Mouse (Mus musculus) heart, embryonic 16.5 days (tissue): ENCODE data around the gene Herc2. TPM values are rescaled to one million over a fixed set of nuclear protein-coding genes. Genes with fewer than 3 reads are reported as not detected.

Source experiments
- ATAC-seq: fragments of 200-750 bp; cut with Nextera tagmentation; replicated peaks from 2 replicates; pipeline ENCODE4 v1.8.0; 2017; ENCODE audit warnings: moderate number of reproducible peaks; ENCODE audit not compliant: insufficient read depth, low FRiP score; ENCODE audit errors: extremely low read depth
- H3K27ac ChIP-seq: fragments of 300-500 bp; sonication (generic); 2 replicates; pipeline ENCODE4 v1.5.1; 2014; ENCODE audit warnings: mild to moderate bottlenecking, low read length, control low read depth, moderate library complexity
- H3K27me3 ChIP-seq: fragments of 300-500 bp; sonication (generic); 2 replicates; pipeline ENCODE4 v1.6.1; 2014; ENCODE audit warnings: low read length, mixed read lengths; ENCODE audit not compliant: control insufficient read depth, insufficient read depth
- H3K36me3 ChIP-seq: fragments of 300-500 bp; sonication (generic); 2 replicates; pipeline ENCODE4 v1.6.1; 2014; ENCODE audit not compliant: control insufficient read depth, insufficient read depth
- H3K4me1 ChIP-seq: fragments of 300-500 bp; sonication (generic); 2 replicates; pipeline ENCODE4 v1.6.1; 2014; ENCODE audit warnings: low read length, mixed read lengths; ENCODE audit not compliant: control insufficient read depth, insufficient read depth
- H3K4me2 ChIP-seq: fragments of 300-500 bp; sonication (generic); 2 replicates; pipeline ENCODE4 v1.6.1; 2014; ENCODE audit warnings: low read depth, mild to moderate bottlenecking, control low read depth, low read length
- H3K4me3 ChIP-seq: fragments of 300-500 bp; sonication (generic); 2 replicates; pipeline ENCODE4 v1.5.1; 2014; ENCODE audit warnings: mild to moderate bottlenecking, control low read depth, low read length
- H3K9ac ChIP-seq: fragments of 300-500 bp; sonication (generic); 2 replicates; pipeline ENCODE4 v1.6.1; 2014; ENCODE audit warnings: low read length, control low read depth
- H3K9me3 ChIP-seq: fragments of 300-500 bp; sonication (generic); replicated peaks from 2 replicates; pipeline ENCODE4 v1.6.1; 2016; ENCODE audit warnings: low read length; ENCODE audit not compliant: control insufficient read depth
- WGBS: fragments of 180-500 bp; shearing (Covaris S2); extraction: QIAGEN DNeasy Blood & Tissue Kit; methylation state at CpG from one replicate; pipeline ENCODE4 v1.1.7; 2014; 5-methylcytosine and 5-hydroxymethylcytosine counted together
- polyA plus RNA-seq: library from polyadenylated mRNA; unstranded; fragments of >200 nt; fragmentation: Nextera tagmentation; extraction: Ambion mirVana; gene quantifications from 2 replicates; pipeline ENCODE4 v1.2.1, GENCODE M21; 2015

Herc2 gene
- polyA plus RNA-seq, 1 experiment from 2014 or later = 16.5 TPM

- WGBS = 80% methylated on average over 4 of the region's 4 CpGs
- peaks cover 25% of the 10 kb centered on the region for H3K36me3 ChIP-seq
- no peak for ATAC-seq
- no peak overlapping the region for H3K9ac ChIP-seq
- H3K27ac ChIP-seq = no peak overlapping the region
- H3K4me1 ChIP-seq = no peaks in the 10 kb centered on the region
- H3K27me3 ChIP-seq = no peaks in the 10 kb centered on the region
- no peaks in the 10 kb centered on the region for H3K9me3 ChIP-seq
- H3K4me2 ChIP-seq = no peak overlapping the region
- H3K4me3 ChIP-seq = no peak overlapping the region
Observed at GRCm38 (mm10) chr7:56191661-56192060, 141.7 kb downstream of the Herc2 start.

- no peaks in the 10 kb centered on the region for H3K4me1 ChIP-seq
- no peak overlapping the region for H3K4me2 ChIP-seq
- H3K27ac ChIP-seq = no peak overlapping the region
Observed at GRCm38 (mm10) chr7:56201483-56202218, 151.7 kb downstream of the Herc2 start.

DNA sequence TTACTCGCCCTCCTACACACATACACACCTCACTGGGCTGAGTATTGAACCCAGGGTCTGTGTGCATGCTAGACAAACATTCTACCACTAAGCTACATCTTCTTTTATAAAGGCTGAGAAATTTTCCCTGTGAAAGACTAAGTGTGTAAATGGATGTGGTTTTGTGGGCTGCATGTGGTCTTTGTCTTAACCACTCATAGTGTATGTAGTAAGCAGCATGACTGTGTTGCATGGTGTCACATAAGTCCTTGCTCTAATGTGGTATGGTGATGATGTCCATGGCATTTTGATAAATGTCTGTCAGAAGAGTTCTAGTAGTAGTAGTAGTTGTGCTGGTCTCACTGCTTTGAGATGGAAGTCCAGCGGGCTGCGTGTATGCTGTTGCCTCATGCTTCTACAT is 152.8 kb downstream of the Herc2 start:
- H3K4me1 ChIP-seq = no peaks in the 10 kb centered on the region
- H3K27ac ChIP-seq = no peak overlapping the region
- H3K9ac ChIP-seq = no peak overlapping the region
- no peak overlapping the region for H3K4me3 ChIP-seq
- peaks cover 36% of the 10 kb centered on the region for H3K36me3 ChIP-seq
- H3K27me3 ChIP-seq = no peaks in the 10 kb centered on the region
- no peaks in the 10 kb centered on the region for H3K9me3 ChIP-seq
- no peak overlapping the region for H3K4me2 ChIP-seq
- no peak for ATAC-seq
- WGBS = 96% methylated on average over 3 of the region's 3 CpGs

More at GRCm38 (mm10) chr7:56201483-56202218, 151.7 kb downstream of the Herc2 start:
- Histone ChIP-seq H3K36me3 (peaks cover 41% of the 10 kb centered on the region), H3K9me3 (no peaks in the 10 kb centered on the region), H3K9ac (no peak overlapping the region), H3K27me3 (no peaks in the 10 kb centered on the region), H3K4me3 (no peak overlapping the region)
- WGBS = 91% methylated on average over 10 of the region's 10 CpGs
- ATAC-seq = no peak

DNA sequence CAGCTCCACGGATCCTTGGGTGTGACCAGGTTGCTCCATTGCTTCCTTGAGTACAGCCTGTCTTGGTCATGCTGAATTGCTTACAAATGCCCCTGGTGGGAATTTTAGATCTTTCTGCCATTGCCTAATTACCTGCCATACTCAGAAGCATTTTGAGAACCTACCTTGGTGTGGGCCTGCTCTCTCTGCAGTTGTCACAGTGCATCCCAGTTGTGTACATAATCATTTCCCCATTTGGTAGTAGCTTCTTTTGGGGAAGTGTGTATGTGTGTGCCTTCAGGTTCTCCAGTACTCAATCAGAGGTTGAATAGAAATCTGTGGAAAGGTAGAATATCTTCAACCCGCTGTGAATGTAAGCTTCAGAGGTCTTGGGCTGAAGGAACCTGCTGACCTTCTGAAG is 153.3 kb downstream of the Herc2 start:
- H3K9ac ChIP-seq = no peak overlapping the region
- 95% methylated on average over 2 of the region's 2 CpGs for WGBS
- no peaks in the 10 kb centered on the region for H3K4me1 ChIP-seq
- H3K9me3 ChIP-seq = no peaks in the 10 kb centered on the region
- no peaks in the 10 kb centered on the region for H3K27me3 ChIP-seq
- no peak for ATAC-seq
- no peak overlapping the region for H3K4me3 ChIP-seq
- H3K27ac ChIP-seq = no peak overlapping the region
- H3K36me3 ChIP-seq = peaks cover 32% of the 10 kb centered on the region
- H3K4me2 ChIP-seq = no peak overlapping the region

GRCm38 (mm10) chr7:56204877-56205276 is 154.9 kb downstream of the Herc2 start:
- Histone ChIP-seq H3K27me3 (no peaks in the 10 kb centered on the region), H3K4me2 (no peak overlapping the region), H3K27ac (no peak overlapping the region), H3K4me1 (no peaks in the 10 kb centered on the region), H3K4me3 (no peak overlapping the region), H3K9me3 (no peaks in the 10 kb centered on the region), H3K36me3 (peaks cover 36% of the 10 kb centered on the region), H3K9ac (no peak overlapping the region)
- no peak for ATAC-seq
- 75% methylated on average over 3 of the region's 3 CpGs for WGBS

DNA sequence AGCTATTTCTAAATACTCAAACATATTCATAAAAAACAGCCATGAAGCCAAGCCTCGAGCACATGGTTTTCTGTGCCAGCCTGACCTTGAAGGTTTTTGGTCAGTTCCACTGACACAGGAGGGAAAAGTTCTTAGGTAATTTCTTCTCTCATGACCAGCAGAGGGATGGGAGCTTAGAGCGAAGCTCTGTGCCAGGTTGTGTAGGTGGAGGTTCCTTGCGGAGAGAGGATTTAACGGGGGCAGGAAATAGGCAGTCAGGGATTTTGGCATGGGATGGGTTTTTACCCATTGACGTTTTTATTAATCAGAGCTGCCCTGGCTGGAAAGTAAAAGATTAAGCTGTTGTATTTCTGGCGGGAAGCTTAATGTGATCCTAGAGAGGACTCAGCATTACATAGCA is 170.8 kb downstream of the Herc2 start:
- Histone ChIP-seq H3K4me3 (no peak overlapping the region), H3K36me3 (peaks cover 40% of the 10 kb centered on the region)

DNA sequence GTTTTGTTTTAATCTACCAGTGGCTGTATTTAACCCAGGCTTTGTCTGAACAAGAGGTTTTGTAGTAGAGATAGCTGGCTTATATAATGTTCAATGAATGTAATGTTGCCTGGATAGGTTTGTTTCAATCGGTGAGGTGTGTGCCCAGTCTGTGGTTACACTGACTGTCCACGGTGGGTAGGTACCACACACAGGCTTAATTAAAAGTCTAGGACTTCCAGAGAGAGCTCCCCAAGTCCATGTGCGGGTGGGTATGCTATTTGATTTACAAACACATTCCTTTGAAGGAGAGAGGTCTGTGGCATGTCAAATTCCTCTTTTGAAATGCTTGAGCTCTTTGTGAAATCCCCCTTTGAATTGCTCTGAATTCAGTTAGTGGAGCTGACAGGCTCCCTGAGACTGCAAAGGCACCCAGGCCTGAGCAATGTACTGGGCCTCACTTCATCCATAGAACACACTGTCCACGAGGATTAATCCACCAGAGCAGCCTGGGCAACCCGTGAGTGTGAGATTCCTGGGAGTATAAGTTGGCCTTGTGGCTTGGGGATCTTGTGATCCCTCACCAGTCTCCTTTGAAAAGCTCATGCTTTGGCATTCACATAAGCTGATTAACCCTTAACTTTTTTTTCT is 185.9 kb downstream of the Herc2 start:
- H3K27me3 ChIP-seq = no peaks in the 10 kb centered on the region
- no peak overlapping the region for H3K4me2 ChIP-seq
- no peaks in the 10 kb centered on the region for H3K4me1 ChIP-seq
- H3K9me3 ChIP-seq = no peaks in the 10 kb centered on the region
- H3K9ac ChIP-seq = no peak overlapping the region
- H3K4me3 ChIP-seq = no peak overlapping the region
- peaks cover 9% of the 10 kb centered on the region for H3K36me3 ChIP-seq
- ATAC-seq = no peak
- WGBS = 45% methylated on average over 5 of the region's 5 CpGs
- no peak overlapping the region for H3K27ac ChIP-seq

More for the DNA sequence above, 170.8 kb downstream of the Herc2 start:
- Histone ChIP-seq H3K27me3 (no peaks in the 10 kb centered on the region), H3K27ac (no peak overlapping the region), H3K9me3 (no peaks in the 10 kb centered on the region), H3K4me1 (no peaks in the 10 kb centered on the region), H3K4me2 (no peak overlapping the region), H3K9ac (no peak overlapping the region)
- ATAC-seq = no peak
- 89% methylated on average over 6 of the region's 6 CpGs for WGBS

DNA sequence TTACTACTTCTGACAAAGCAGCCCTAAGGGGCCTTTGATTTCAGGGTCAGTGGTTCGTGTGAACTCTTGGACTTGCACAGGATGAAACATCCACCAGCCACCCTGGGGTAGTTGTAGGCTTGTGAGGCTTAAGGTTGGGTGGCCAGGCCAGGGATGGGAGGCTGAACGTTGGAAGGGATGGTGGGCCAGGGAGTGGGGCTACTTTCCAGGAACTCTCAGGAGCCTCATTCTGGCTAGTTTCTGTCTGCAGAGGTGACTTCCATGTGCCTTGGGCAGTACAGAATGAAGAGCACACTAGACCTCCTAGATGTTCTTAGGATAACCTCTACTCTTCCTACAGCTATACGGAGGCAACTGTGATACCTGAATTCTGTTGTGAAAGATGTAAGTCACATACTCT is 186.6 kb downstream of the Herc2 start:
- Histone ChIP-seq H3K4me1 (no peaks in the 10 kb centered on the region), H3K9me3 (no peaks in the 10 kb centered on the region), H3K27me3 (no peaks in the 10 kb centered on the region), H3K27ac (no peak overlapping the region), H3K4me3 (no peak overlapping the region), H3K36me3 (peaks cover 6% of the 10 kb centered on the region; the same call in 1 of the 2 replicates), H3K4me2 (no peak overlapping the region), H3K9ac (no peak overlapping the region)
- WGBS = 77% methylated on average over 3 of the region's 3 CpGs
- ATAC-seq = no peak

DNA sequence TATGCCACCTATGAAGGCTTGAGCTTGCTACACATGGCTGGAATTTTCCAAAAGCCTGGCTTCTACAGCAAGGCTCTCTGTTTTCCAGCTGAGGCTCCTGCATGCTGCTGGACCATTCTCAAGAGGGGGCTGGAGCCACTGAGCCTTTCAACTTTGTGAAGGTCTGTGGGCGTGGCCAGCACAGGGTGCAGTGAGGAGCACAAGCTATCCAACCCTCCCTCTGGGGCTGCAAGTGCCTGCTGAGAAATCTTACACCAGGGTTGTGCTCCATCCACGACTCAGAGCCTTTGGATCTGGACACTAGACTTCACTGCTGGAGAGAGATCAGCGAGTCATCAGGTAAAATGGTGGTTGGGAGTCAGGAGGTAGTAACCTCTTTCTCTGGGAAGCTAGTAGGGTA is 189.5 kb downstream of the Herc2 start, which contains the start of gene Oca2:
Oca2 (plus strand) TSS at position 218 of the 400 bp plus-strand sequence.
- Histone ChIP-seq H3K4me1 (no peaks in the 10 kb centered on the region), H3K36me3 (no peaks in the 10 kb centered on the region), H3K4me3 (no peak within 1 kb of the TSS), H3K9ac (no peak within 1 kb of the TSS), H3K27ac (no peak within 1 kb of the TSS), H3K4me2 (no peak within 1 kb of the TSS), H3K27me3 (no peaks in the 10 kb centered on the region), H3K9me3 (no peaks in the 10 kb centered on the region)
- no peak for ATAC-seq
- WGBS = 38% methylated on average over 3 of the region's 3 CpGs
